Mouse (Mus musculus): ENCODE data around the gene Rnaseh2c.

The Rnaseh2c gene

GRCm38 (mm10) chr19:5601752-5602541 lies at the start of gene Rnaseh2c:
Gene Rnaseh2c (plus strand): TSS chr19:5601873.
- peak; percentile 72 for DNase-seq (ENCODE audit: extremely low read depth, low read depth)

- no peak for DNase-seq (ENCODE audit: extremely low read depth, low read depth)
These were observed 47.9 kb upstream of the Rnaseh2c start for GRCm38 (mm10) chr19:5553802-5554201.

- DNase-seq (ENCODE audit: extremely low read depth, low read depth), result no peak
These were observed 47.5 kb upstream of the Rnaseh2c start for GRCm38 (mm10) chr19:5554212-5554611.

GRCm38 (mm10) chr19:5558169-5558568 lies 43.5 kb upstream of the Rnaseh2c start:
- DNase-seq (ENCODE audit: extremely low read depth, low read depth), result no peak

GRCm38 (mm10) chr19:5558770-5559169 lies 42.9 kb upstream of the Rnaseh2c start:
- no peak for DNase-seq (ENCODE audit: extremely low read depth, low read depth)

- no peak for DNase-seq (ENCODE audit: extremely low read depth, low read depth)
These were observed 42.4 kb upstream of the Rnaseh2c start for GRCm38 (mm10) chr19:5559229-5559628.

GRCm38 (mm10) chr19:5559631-5560456 lies 41.8 kb upstream of the Rnaseh2c start:
- DNase-seq (ENCODE audit: extremely low read depth, low read depth), result no peak

GRCm38 (mm10) chr19:5560457-5561041 lies 41.1 kb upstream of the Rnaseh2c start, which contains the start of gene Ovol1:
Gene Ovol1 (minus strand): TSS chr19:5560646.
- DNase-seq (ENCODE audit: extremely low read depth, low read depth), result no peak

- no peak for DNase-seq (ENCODE audit: extremely low read depth, low read depth)
These were observed 40.4 kb upstream of the Rnaseh2c start for GRCm38 (mm10) chr19:5561252-5561790.

GRCm38 (mm10) chr19:5561886-5562285 lies 39.8 kb upstream of the Rnaseh2c start:
- no peak for DNase-seq (ENCODE audit: extremely low read depth, low read depth)

GRCm38 (mm10) chr19:5562776-5563175 lies 38.9 kb upstream of the Rnaseh2c start:
- no peak for DNase-seq (ENCODE audit: extremely low read depth, low read depth)

- no peak for DNase-seq (ENCODE audit: extremely low read depth, low read depth)
These were observed 35.4 kb upstream of the Rnaseh2c start for GRCm38 (mm10) chr19:5566316-5566715.

GRCm38 (mm10) chr19:5567180-5567533 lies 34.5 kb upstream of the Rnaseh2c start:
- peak; percentile 42 for DNase-seq (ENCODE audit: extremely low read depth, low read depth)

- DNase-seq (ENCODE audit: extremely low read depth, low read depth), result peak; percentile 60
These were observed 33.9 kb upstream of the Rnaseh2c start, which contains the start of gene Ap5b1 for GRCm38 (mm10) chr19:5567534-5568469. Gene Ap5b1 (plus strand): TSS chr19:5568025.

- peak; percentile 86 for DNase-seq (ENCODE audit: extremely low read depth, low read depth)
These were observed 33.1 kb upstream of the Rnaseh2c start for GRCm38 (mm10) chr19:5568470-5569140.

- no peak for DNase-seq (ENCODE audit: extremely low read depth, low read depth)
These were observed 32.2 kb upstream of the Rnaseh2c start for GRCm38 (mm10) chr19:5569521-5569920.

GRCm38 (mm10) chr19:5570353-5571246 lies 31.1 kb upstream of the Rnaseh2c start:
- no peak for DNase-seq (ENCODE audit: extremely low read depth, low read depth)

GRCm38 (mm10) chr19:5571831-5572230 lies 29.8 kb upstream of the Rnaseh2c start:
- DNase-seq (ENCODE audit: extremely low read depth, low read depth), result no peak
